Mouse (Mus musculus) ES-E14 (cell line): ENCODE data around the gene Ndufs1.

Experiments
- CHD2 ChIP-seq: IDR thresholded peaks from 2 replicates; pipeline ENCODE4 v1.6.1; 2014; ENCODE audit warnings: mild to moderate bottlenecking, low read depth, low read length, inconsistent platforms
- MAFK ChIP-seq: IDR thresholded peaks from 2 replicates; pipeline ENCODE4 v1.6.1; 2014; ENCODE audit warnings: mild to moderate bottlenecking, low read depth, low read length, inconsistent platforms; ENCODE audit not compliant: insufficient read depth
- ZNF384 ChIP-seq: IDR thresholded peaks from 2 replicates; pipeline ENCODE4 v1.6.1; 2012; ENCODE audit warnings: low read depth, low read length, inconsistent platforms

DNA sequence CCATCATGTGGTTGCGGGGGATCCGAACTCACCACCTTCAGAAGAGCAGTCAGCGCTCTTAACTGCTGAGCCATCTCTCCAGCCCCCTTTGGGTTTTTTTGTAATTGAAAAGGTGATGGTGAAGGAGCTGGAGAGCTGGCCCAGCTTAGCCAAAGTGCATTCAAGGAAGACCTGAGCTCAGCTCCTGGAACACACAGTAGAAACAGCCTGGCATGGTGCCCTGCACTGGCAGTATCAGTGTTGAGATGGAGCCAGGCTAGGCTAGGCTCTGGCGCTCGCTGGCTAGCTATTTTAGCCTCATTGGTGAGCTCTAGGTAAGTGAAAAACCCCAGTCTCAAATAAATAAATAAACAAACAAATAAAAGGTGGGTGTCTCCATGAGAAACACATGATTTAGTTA lies 5.6 kb upstream of the Ndufs1 start:
- no peak for TF ChIP-seq MAFK
- no peak for TF ChIP-seq ZNF384
- no peak for TF ChIP-seq CHD2
